Mouse (Mus musculus) C2C12 (cell line): ENCODE measurements around the gene Gm49358. TPM values are rescaled to one million over a fixed set of nuclear protein-coding genes. Genes with fewer than 3 reads are reported as not detected.

Experiments
- H3K27me3 ChIP-seq: one replicate; pipeline ENCODE4 v1.6.1; 2011; ENCODE audit not compliant: control insufficient read depth, insufficient read depth, insufficient read length
- H3K36me3 ChIP-seq: one replicate; pipeline ENCODE4 v1.6.1; 2011; ENCODE audit not compliant: control insufficient read depth, insufficient read depth
- H3K4me3 ChIP-seq: one replicate; pipeline ENCODE4 v1.5.1; 2011; ENCODE audit warnings: mild to moderate bottlenecking, control low read depth; ENCODE audit not compliant: poor library complexity, insufficient read depth, severe bottlenecking
- H3K79me2 ChIP-seq: one replicate; pipeline ENCODE4 v1.6.1; 2011; ENCODE audit not compliant: control insufficient read depth, insufficient read depth
- H3K79me3 ChIP-seq: one replicate; pipeline ENCODE4 v1.6.1; 2011; ENCODE audit warnings: low read depth, control low read depth
- H3ac ChIP-seq: one replicate; pipeline ENCODE3; 2011; ENCODE audit warnings: low read depth; ENCODE audit not compliant: control insufficient read depth, insufficient read length
- CEBPB ChIP-seq: IDR thresholded peaks from one replicate; pipeline ENCODE4 v1.6.1; 2011; ENCODE audit warnings: low read depth, mild to moderate bottlenecking, control low read depth, moderate library complexity
- CTCF ChIP-seq: IDR thresholded peaks from one replicate; pipeline ENCODE4 v1.5.1; 2011; ENCODE audit not compliant: control insufficient read depth, insufficient read depth, insufficient read length
- FOSL1 ChIP-seq: IDR thresholded peaks from one replicate; pipeline ENCODE4 v1.8.0; 2011; ENCODE audit warnings: mild to moderate bottlenecking, low read length; ENCODE audit not compliant: poor library complexity, insufficient read depth, severe bottlenecking
- MAX ChIP-seq: IDR thresholded peaks from one replicate; pipeline ENCODE4 v1.6.1; 2011; ENCODE audit warnings: mild to moderate bottlenecking, control low read depth
- MYOD1 ChIP-seq: IDR thresholded peaks from one replicate; pipeline ENCODE4 v1.6.1; 2011; ENCODE audit warnings: low read depth; ENCODE audit not compliant: control insufficient read depth, insufficient read length
- MYOG ChIP-seq: IDR thresholded peaks from one replicate; pipeline ENCODE4 v1.6.1; 2011; ENCODE audit not compliant: control insufficient read depth, insufficient read length; ENCODE audit errors: extremely low read depth
- USF1 ChIP-seq: IDR thresholded peaks from one replicate; pipeline ENCODE4 v1.6.1; 2011; ENCODE audit warnings: low read depth, mild to moderate bottlenecking, control low read depth, moderate library complexity
- polyA plus RNA-seq: library from polyadenylated mRNA; unstranded; fragments of >200 nt; fragmentation: generic; extraction: Trizol; gene quantifications from one replicate; pipeline ENCODE4 v1.2.1, GENCODE M21; 2012; ENCODE audit warnings: missing spikeins

Gm49358 gene
- polyA plus RNA-seq, 1 experiment = not detected

GRCm38 (mm10) chr10:86824093-86824492, 60.3 kb downstream of the Gm49358 start:
- Histone ChIP-seq H3K79me2 (peaks cover 7% of the 10 kb centered on the region), H3K36me3 (peaks cover 87% of the 10 kb centered on the region), H3K79me3 (no peaks in the 10 kb centered on the region), H3K27me3 (no peaks in the 10 kb centered on the region), H3K4me3 (no peak overlapping the region), H3ac (no peak overlapping the region)
- TF ChIP-seq CEBPB (no peak), MAX (no peak), FOSL1 (no peak), MYOD1 (no peak), CTCF (no peak), MYOG (no peak), USF1 (no peak)

GRCm38 (mm10) chr10:86824871-86825270, 61.1 kb downstream of the Gm49358 start:
- no peaks in the 10 kb centered on the region for H3K79me3 ChIP-seq
- TF ChIP-seq USF1 (no peak), CEBPB (no peak), MYOG (no peak), MYOD1 (no peak), CTCF (no peak), MAX (no peak), FOSL1 (no peak)
- H3ac ChIP-seq = no peak overlapping the region
- peaks cover 9% of the 10 kb centered on the region for H3K79me2 ChIP-seq
- no peak overlapping the region for H3K4me3 ChIP-seq
- H3K36me3 ChIP-seq = peaks cover 81% of the 10 kb centered on the region
- no peaks in the 10 kb centered on the region for H3K27me3 ChIP-seq

GRCm38 (mm10) chr10:86825871-86826522, 62.2 kb downstream of the Gm49358 start:
- H3K79me2 ChIP-seq = peaks cover 9% of the 10 kb centered on the region
- peaks cover 73% of the 10 kb centered on the region for H3K36me3 ChIP-seq
- TF ChIP-seq CEBPB = no peak
- TF ChIP-seq CTCF = no peak
- no peak for TF ChIP-seq MAX
- no peak for TF ChIP-seq MYOG
- TF ChIP-seq FOSL1 = no peak
- TF ChIP-seq MYOD1 = no peak
- TF ChIP-seq USF1 = no peak
- no peak overlapping the region for H3K4me3 ChIP-seq
- H3K79me3 ChIP-seq = no peaks in the 10 kb centered on the region
- no peaks in the 10 kb centered on the region for H3K27me3 ChIP-seq
- no peak overlapping the region for H3ac ChIP-seq

DNA sequence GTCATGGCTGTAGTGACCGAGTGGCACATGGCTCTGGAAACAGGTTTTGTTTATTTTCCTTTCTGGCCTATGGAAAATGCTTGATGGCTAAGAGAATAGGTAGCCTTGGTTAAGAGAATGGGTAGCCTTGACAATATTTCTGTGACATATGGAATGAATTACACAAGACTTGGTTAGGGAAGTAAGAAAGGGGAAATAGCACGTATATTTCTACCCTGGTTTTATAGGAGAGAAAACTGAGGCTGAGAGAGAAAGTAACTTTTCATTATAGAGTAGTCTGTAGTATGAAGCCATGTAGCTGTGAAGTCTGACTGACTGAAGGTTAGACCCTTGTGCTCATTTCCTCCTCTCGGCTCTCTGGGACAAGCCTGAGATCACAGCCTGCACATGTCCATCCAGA, 63.2 kb downstream of the Gm49358 start:
- no peak overlapping the region for H3ac ChIP-seq
- no peaks in the 10 kb centered on the region for H3K79me3 ChIP-seq
- no peak overlapping the region for H3K4me3 ChIP-seq
- no peaks in the 10 kb centered on the region for H3K27me3 ChIP-seq
- peaks cover 9% of the 10 kb centered on the region for H3K79me2 ChIP-seq
- TF ChIP-seq MAX (no peak), CEBPB (no peak), USF1 (no peak), MYOD1 (no peak), CTCF (no peak), FOSL1 (no peak)
- peaks cover 76% of the 10 kb centered on the region for H3K36me3 ChIP-seq

- no peaks in the 10 kb centered on the region for H3K79me3 ChIP-seq
- H3ac ChIP-seq = no peak overlapping the region
- TF ChIP-seq MYOD1 (no peak), CTCF (no peak), FOSL1 (no peak), CEBPB (no peak), MYOG (no peak), MAX (no peak), USF1 (no peak)
- no peaks in the 10 kb centered on the region for H3K27me3 ChIP-seq
- H3K36me3 ChIP-seq = peaks cover 80% of the 10 kb centered on the region
- peaks cover 9% of the 10 kb centered on the region for H3K79me2 ChIP-seq
- no peak overlapping the region for H3K4me3 ChIP-seq
Observed at GRCm38 (mm10) chr10:86828221-86829135, 64.7 kb downstream of the Gm49358 start.
